Mouse (Mus musculus) myocyte (in vitro differentiated cells): ENCODE data around the gene Olfr1344. TPM values are rescaled to one million over a fixed set of nuclear protein-coding genes. Genes with fewer than 3 reads are reported as not detected.
"Not testable (repeated sequence)": the region's sequence is repeated elsewhere in the genome, so short reads cannot be mapped to it uniquely, and the experiment has no call there.

ENCODE experiments used
- H3K27me3 ChIP-seq: one replicate; pipeline ENCODE4 v1.6.1; 2011; ENCODE audit not compliant: control insufficient read depth, insufficient read depth, insufficient read length
- H3K36me3 ChIP-seq: one replicate; pipeline ENCODE4 v1.6.1; 2011; ENCODE audit not compliant: control insufficient read depth, insufficient read depth
- H3K4me2 ChIP-seq: one replicate; pipeline ENCODE4 v1.6.1; 2011; ENCODE audit warnings: low read depth, control low read depth
- H3K4me3 ChIP-seq: one replicate; pipeline ENCODE4 v1.5.1; 2011; ENCODE audit warnings: mild to moderate bottlenecking, control low read depth, moderate library complexity
- H3K79me2 ChIP-seq: one replicate; pipeline ENCODE4 v1.6.1; 2011; ENCODE audit not compliant: control insufficient read depth, insufficient read depth
- H3ac ChIP-seq: one replicate; pipeline ENCODE4 v1.6.1; 2011; ENCODE audit not compliant: control insufficient read depth, insufficient read length
- CEBPB ChIP-seq: IDR thresholded peaks from 2 replicates; pipeline ENCODE4 v1.6.1; 2011; ENCODE audit warnings: mild to moderate bottlenecking, moderate library complexity; ENCODE audit not compliant: poor library complexity, insufficient read depth, severe bottlenecking
- E2F4 ChIP-seq: IDR thresholded peaks from one replicate; pipeline ENCODE4 v1.6.1; 2011; ENCODE audit warnings: mild to moderate bottlenecking, control low read depth, moderate library complexity; ENCODE audit not compliant: insufficient read depth
- MAX ChIP-seq: IDR thresholded peaks from one replicate; pipeline ENCODE4 v1.6.1; 2011; ENCODE audit warnings: low read depth, mild to moderate bottlenecking, control low read depth
- MYOD1 ChIP-seq, 3 experiments: IDR thresholded peaks; one replicate each; pipeline ENCODE4 v1.6.1; 2011; ENCODE audit warnings: control low read depth in 2 of 3, low read depth in 2 of 3, mild to moderate bottlenecking in 2 of 3, moderate library complexity in 1 of 3; ENCODE audit not compliant: insufficient read length in 2 of 3, control insufficient read depth in 1 of 3
- MYOG ChIP-seq, 3 experiments: IDR thresholded peaks; one replicate each; pipeline ENCODE4 v1.6.1; 2011; ENCODE audit warnings: control low read depth in 2 of 3, low read depth in 2 of 3, mild to moderate bottlenecking in 2 of 3; ENCODE audit not compliant: insufficient read length in 2 of 3, control insufficient read depth in 1 of 3, insufficient read depth in 1 of 3
- POLR2A ChIP-seq: IDR thresholded peaks from one replicate; pipeline ENCODE4 v1.6.1; 2011; ENCODE audit warnings: low read depth, mild to moderate bottlenecking, control low read depth, moderate library complexity; ENCODE audit not compliant: insufficient read length
- POLR2AphosphoS2 ChIP-seq: IDR thresholded peaks from one replicate; pipeline ENCODE4 v1.6.1; 2011; ENCODE audit warnings: low read depth, control low read depth; ENCODE audit not compliant: insufficient read length
- REST ChIP-seq: IDR thresholded peaks from one replicate; pipeline ENCODE4 v1.6.1; 2011; ENCODE audit warnings: mild to moderate bottlenecking, control low read depth, moderate library complexity; ENCODE audit not compliant: insufficient read depth, insufficient read length
- SRF ChIP-seq: IDR thresholded peaks from one replicate; pipeline ENCODE4 v1.6.1; 2011; ENCODE audit warnings: low read depth; ENCODE audit not compliant: control insufficient read depth, insufficient read length
- TCF12 ChIP-seq: IDR thresholded peaks from one replicate; pipeline ENCODE4 v1.6.1; 2011; ENCODE audit warnings: mild to moderate bottlenecking, control low read depth; ENCODE audit not compliant: poor library complexity, insufficient read depth, severe bottlenecking
- TCF3 ChIP-seq: IDR thresholded peaks from one replicate; pipeline ENCODE4 v1.6.1; 2011; ENCODE audit warnings: low read depth, control low read depth; ENCODE audit not compliant: insufficient read length
- USF1 ChIP-seq: IDR thresholded peaks from one replicate; pipeline ENCODE4 v1.6.1; 2011; ENCODE audit warnings: low read depth, mild to moderate bottlenecking, control low read depth, moderate library complexity
- polyA plus RNA-seq: library from polyadenylated mRNA; unstranded; fragments of >200 nt; fragmentation: generic; extraction: Trizol; gene quantifications from one replicate; pipeline ENCODE4 v1.2.1, GENCODE M21; 2012; ENCODE audit warnings: missing spikeins

Gene Olfr1344
- polyA plus RNA-seq, 1 experiment = not detected

DNA sequence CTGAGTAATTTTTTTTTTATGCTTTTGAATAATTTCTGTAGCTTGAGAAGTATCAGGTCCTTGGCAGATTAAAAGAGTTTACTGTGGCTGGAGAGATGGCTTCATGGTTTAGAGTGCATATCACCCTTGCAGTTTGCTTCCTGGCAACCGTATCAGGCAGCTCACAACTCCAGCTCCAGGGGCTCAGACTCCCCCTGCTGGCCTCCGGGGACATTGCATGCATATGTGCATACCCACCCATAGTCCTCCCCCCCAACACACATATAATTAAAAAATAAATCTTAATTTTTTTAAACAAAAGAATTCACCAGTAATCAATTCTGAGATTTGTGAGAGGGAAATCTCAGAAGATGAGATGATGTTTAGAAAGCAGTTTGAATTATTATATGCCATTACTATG is 8.1 kb upstream of the Olfr1344 start:
- Histone ChIP-seq H3K27me3 (no peaks in the 10 kb centered on the region), H3K4me3 (no peak overlapping the region), H3K79me2 (no peaks in the 10 kb centered on the region), H3ac (no peak overlapping the region), H3K36me3 (no peaks in the 10 kb centered on the region), H3K4me2 (no peak overlapping the region)
- TF ChIP-seq E2F4 = no peak
- no peak for TF ChIP-seq POLR2A
- no peak for TF ChIP-seq SRF

DNA sequence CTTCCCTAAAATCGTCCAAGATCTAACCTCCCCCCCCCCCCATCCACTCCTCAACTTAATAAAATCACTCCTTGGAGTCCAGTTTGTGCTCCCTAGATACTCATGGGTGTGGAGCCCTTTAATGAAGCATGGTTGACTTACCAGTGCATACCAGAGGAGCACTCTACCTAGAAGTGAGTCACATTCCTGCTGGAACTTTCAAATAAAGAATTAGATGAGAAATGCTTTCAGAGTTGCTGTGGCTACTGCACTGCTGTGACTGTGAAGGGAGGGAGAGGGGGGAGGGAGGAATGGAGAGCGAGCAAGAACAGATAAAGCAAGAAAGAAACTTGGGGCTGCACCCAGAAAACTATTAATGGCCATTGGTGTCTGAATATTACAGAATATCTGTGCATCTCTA is 2.7 kb downstream of the Olfr1344 start:
- H3K79me2 ChIP-seq = no peaks in the 10 kb centered on the region
- no peak overlapping the region for H3ac ChIP-seq
- TF ChIP-seq MAX = no peak
- no peak for TF ChIP-seq USF1
- no peak for TF ChIP-seq E2F4
- no peak for TF ChIP-seq CEBPB
- no peak for TF ChIP-seq SRF
- TF ChIP-seq POLR2A = no peak
- no peak for TF ChIP-seq MYOD1 (IDR thresholded peaks at IDR 0.05; ENCODE audit: control insufficient read depth in 1 of 3, insufficient read length in 2 of 3, low read depth in 2 of 3)
- H3K4me2 ChIP-seq = no peak overlapping the region
- no peaks in the 10 kb centered on the region for H3K36me3 ChIP-seq
- no peak overlapping the region for H3K4me3 ChIP-seq
- no peaks in the 10 kb centered on the region for H3K27me3 ChIP-seq

DNA sequence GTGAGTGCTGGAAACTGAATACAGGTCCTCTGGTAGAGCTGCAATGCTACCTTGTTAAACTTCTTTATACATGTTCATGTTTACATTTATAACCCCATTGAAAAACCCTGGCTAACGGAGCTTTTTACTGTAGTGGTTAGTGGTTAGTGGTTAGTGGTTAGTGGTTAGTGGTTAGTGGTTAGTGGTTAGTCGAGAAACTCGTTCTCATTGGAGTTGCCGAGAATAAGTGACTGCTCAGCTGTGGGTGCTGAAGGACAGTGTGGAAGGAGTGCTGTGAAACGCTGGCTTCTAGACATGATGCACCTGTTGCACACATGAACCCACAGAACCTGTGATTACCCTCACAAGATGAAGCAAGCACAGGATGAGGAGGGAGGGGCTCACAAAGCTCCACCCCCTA is 9.3 kb downstream of the Olfr1344 start:
- Histone ChIP-seq H3ac (no peak overlapping the region), H3K79me2 (no peaks in the 10 kb centered on the region), H3K4me2 (no peak overlapping the region), H3K36me3 (no peaks in the 10 kb centered on the region), H3K27me3 (no peaks in the 10 kb centered on the region), H3K4me3 (no peak overlapping the region)
- TF ChIP-seq POLR2A (no peak), MYOD1 (IDR thresholded peaks at IDR 0.05; ENCODE audit: control insufficient read depth in 1 of 3, insufficient read length in 2 of 3, low read depth in 2 of 3) (no peak), TCF3 (no peak), MAX (no peak), TCF12 (no peak), REST (no peak), MYOG (IDR thresholded peaks at IDR 0.05; ENCODE audit: control insufficient read depth in 1 of 3, insufficient read depth in 1 of 3, insufficient read length in 2 of 3, low read depth in 2 of 3) (no peak), USF1 (no peak), CEBPB (no peak), SRF (no peak), E2F4 (no peak), POLR2AphosphoS2 (no peak)

DNA sequence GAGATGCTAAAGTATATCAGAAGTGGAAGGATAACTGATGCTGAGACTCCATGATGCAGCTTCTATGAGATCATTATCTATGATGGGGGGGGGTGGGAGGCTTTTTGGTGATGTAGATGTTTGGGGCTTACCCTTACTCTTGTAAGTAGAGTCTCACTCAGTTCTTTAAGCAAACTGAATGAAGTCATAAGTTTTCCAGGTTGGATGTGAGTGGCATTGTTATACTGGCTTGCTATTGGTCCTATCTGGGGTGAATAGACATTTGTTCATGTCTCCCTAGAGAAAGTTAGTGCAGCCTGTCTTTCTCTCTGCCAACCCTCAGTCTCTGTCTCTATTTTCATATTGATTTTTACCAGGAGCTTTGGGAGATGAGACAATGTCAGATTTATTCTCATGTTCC is 17.4 kb downstream of the Olfr1344 start, which contains the start of gene Olfr1336:
TSS of gene Olfr1336 (plus strand) at position 301 of the 400 bp plus-strand sequence.
- no peak within 1 kb of the TSS for H3K4me2 ChIP-seq
- no peak within 1 kb of the TSS for H3K4me3 ChIP-seq
- H3K27me3 ChIP-seq = no peaks in the 10 kb centered on the region
- TF ChIP-seq POLR2A (no peak), MYOD1 (IDR thresholded peaks at IDR 0.05; ENCODE audit: control insufficient read depth in 1 of 3, insufficient read length in 2 of 3, low read depth in 2 of 3) (no peak), REST (no peak), USF1 (no peak)
- H3K36me3 ChIP-seq = no peaks in the 10 kb centered on the region
- no peak within 1 kb of the TSS for H3ac ChIP-seq
- H3K79me2 ChIP-seq = no peaks in the 10 kb centered on the region

DNA sequence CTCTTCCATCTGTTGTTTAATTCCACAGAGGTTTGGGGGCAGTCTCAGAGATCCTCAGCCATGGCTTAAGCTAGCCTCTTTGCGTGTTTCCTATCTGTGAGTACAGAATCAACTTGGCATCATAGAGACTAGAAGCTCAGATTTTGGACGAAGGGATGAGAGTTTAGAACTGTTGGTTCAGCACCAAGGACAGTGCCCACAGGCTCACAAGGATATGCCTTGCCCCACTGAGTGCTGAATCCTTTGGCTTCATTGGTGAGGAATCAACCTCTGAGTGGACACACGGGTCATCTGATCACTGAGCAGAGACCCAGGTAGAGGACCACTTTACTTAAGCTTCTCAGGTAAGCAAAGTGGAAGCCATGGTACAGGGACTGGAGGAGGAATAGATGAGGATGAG is 17.9 kb downstream of the Olfr1344 start:
- Histone ChIP-seq H3ac (no peak overlapping the region), H3K4me3 (no peak overlapping the region), H3K36me3 (no peaks in the 10 kb centered on the region), H3K4me2 (no peak overlapping the region), H3K79me2 (no peaks in the 10 kb centered on the region), H3K27me3 (no peaks in the 10 kb centered on the region)
- TF ChIP-seq MYOD1 (IDR thresholded peaks at IDR 0.05; ENCODE audit: control insufficient read depth in 1 of 3, insufficient read length in 2 of 3, low read depth in 2 of 3) (no peak), REST (peak; percentile 87)

DNA sequence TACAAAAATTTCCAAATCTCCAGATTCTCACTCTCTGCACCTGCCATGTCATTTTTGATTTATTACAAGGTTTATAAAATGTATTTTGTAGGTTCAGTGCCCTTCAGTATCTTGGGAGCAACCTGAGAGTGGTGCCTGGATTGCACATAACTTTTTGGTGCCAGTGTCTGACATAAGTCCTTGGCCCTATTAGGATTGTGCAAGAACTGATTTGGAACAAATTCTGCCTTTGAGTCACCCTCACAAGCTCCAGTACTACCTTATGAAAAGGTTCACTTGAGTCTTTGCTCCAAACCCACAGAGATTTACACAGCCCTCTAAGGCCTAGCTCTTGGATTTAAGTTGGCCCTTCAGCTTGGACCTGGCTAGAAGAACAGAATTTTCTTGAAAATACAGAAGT is 28.5 kb downstream of the Olfr1344 start, which contains the start of gene Olfr1346:
TSS of gene Olfr1346 (plus strand) at position 151 of the 400 bp plus-strand sequence.
- no peaks in the 10 kb centered on the region for H3K79me2 ChIP-seq
- no peak within 1 kb of the TSS for H3K4me3 ChIP-seq
- H3K27me3 ChIP-seq = no peaks in the 10 kb centered on the region
- no peak for TF ChIP-seq TCF3
- TF ChIP-seq MYOD1 (IDR thresholded peaks at IDR 0.05; ENCODE audit: control insufficient read depth in 1 of 3, insufficient read length in 2 of 3, low read depth in 2 of 3) = no peak
- no peak for TF ChIP-seq REST
- TF ChIP-seq POLR2AphosphoS2 = no peak
- no peak for TF ChIP-seq E2F4
- no peak for TF ChIP-seq MYOG (IDR thresholded peaks at IDR 0.05; ENCODE audit: control insufficient read depth in 1 of 3, insufficient read depth in 1 of 3, insufficient read length in 2 of 3, low read depth in 2 of 3)
- TF ChIP-seq CEBPB = no peak
- TF ChIP-seq POLR2A = no peak
- TF ChIP-seq SRF = no peak
- no peak within 1 kb of the TSS for H3ac ChIP-seq
- no peak within 1 kb of the TSS for H3K4me2 ChIP-seq
- no peaks in the 10 kb centered on the region for H3K36me3 ChIP-seq

DNA sequence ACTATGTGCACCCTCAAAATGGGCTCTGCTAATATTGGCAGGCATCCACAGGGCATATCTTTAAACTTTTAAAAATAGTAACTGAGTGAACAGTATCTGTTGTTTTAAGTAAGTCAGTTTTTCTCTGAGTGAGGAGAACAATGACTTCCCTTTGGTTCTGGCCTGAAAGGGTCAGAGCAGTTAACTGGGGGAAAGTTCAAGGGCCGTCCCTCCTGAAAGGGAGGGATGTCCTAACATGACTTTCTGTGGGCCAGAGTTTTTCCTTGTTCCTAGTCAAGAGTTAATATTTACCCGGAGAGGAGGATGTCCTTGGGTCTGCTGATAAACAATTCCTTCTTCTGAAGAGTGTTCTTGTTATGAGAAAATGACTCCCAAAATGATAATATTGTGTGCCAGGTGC is 39.1 kb downstream of the Olfr1344 start:
- H3K79me2 ChIP-seq, H3ac ChIP-seq, H3K36me3 ChIP-seq, H3K4me2 ChIP-seq, H3K4me3 ChIP-seq, H3K27me3 ChIP-seq: not testable (repeated sequence)
